In the genomic region with DNA sequence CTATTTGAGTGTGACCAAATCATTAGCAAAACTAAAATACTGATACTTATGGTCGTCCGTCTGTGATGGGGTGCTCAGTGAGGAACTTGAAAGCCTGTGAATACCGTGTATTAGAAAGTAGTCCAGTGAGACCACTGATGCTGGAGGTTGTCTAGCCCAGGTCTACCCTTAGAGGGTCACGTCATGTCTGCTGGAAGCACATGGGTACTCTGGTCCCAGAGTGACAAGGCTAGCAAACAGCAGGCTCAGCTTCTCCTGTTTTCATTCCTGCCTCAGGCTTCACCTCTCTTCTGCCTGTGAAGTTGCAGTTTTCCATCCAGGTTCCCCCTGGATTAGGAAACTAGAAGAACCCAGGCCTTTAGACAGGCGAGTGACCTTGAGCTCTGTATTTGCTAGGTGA, we compare ENCODE assay signal across 16 mouse cellular contexts.
DNase-seq lines count a peak whose midpoint lies in the region; ATAC-seq and TF ChIP-seq lines count a peak whose summit lies in the region.
"Had no signal": no experiment of that assay in that cellular context is flagged by ENCODE, and none has a peak within 500 bp of the region (broad histone marks: within the 10 kb centered on the region; RNA-seq: fewer than 3 reads in every experiment).

No protein-coding gene starts in this region.

- no peaks in the 10 kb centered on the region for H3K36me3 ChIP-seq in heart, postnatal 0 days (replicated peaks; ENCODE audit: control insufficient read depth, insufficient read depth, low read length)
- H3K36me3 ChIP-seq in heart, embryonic 11.5 days (ENCODE audit: control insufficient read depth, insufficient read depth, low read length), result no peaks in the 10 kb centered on the region
- H3K36me3 ChIP-seq in megakaryocyte, embryonic 14.5 days (replicated peaks; ENCODE audit: low read length), result peaks cover 55% of the 10 kb centered on the region
- no peaks in the 10 kb centered on the region for H3K36me3 ChIP-seq in forebrain, embryonic 12.5 days (replicated peaks)
- H3K36me3 ChIP-seq: embryonic facial prominence, embryonic 13.5 days; hindbrain, embryonic 10.5 days; midbrain, embryonic 12.5 days had no signal

- WGBS in heart, postnatal 0 days, result 71% methylated on average over 5 of the region's 5 CpGs
- WGBS in heart, embryonic 11.5 days (ENCODE audit: insufficient replicate concordance), result 79% methylated on average over 5 of the region's 5 CpGs
- 65% methylated on average over 5 of the region's 5 CpGs for WGBS in forebrain, embryonic 12.5 days

- H3K27me3 ChIP-seq in heart, postnatal 0 days (ENCODE audit: control insufficient read depth, insufficient read depth, low read length), result no peaks in the 10 kb centered on the region
- no peaks in the 10 kb centered on the region for H3K27me3 ChIP-seq in heart, embryonic 11.5 days (ENCODE audit: control insufficient read depth, insufficient read depth, low read length)
- no peaks in the 10 kb centered on the region for H3K27me3 ChIP-seq in megakaryocyte, embryonic 14.5 days (replicated peaks)
- no peaks in the 10 kb centered on the region for H3K27me3 ChIP-seq in forebrain, embryonic 12.5 days
- H3K27me3 ChIP-seq: embryonic facial prominence, embryonic 13.5 days; midbrain, embryonic 12.5 days had no signal

- no peak for TF ChIP-seq CTCF in heart, postnatal 0 days (IDR thresholded peaks at IDR 0.05; ENCODE audit: low read depth)

- no peak for ATAC-seq in heart, postnatal 0 days (ENCODE audit: insufficient read depth, low read depth)
- no peak for ATAC-seq in heart, embryonic 11.5 days (replicated peaks; ENCODE audit: insufficient number of reproducible peaks, low FRiP score, low TSS enrichment)
- ATAC-seq in megakaryocyte, adult 5-6 weeks (ENCODE audit: poor library complexity, severe bottlenecking), result no peak
- no peak for ATAC-seq in forebrain, embryonic 12.5 days (ENCODE audit: low FRiP score)
- ATAC-seq: forebrain, postnatal 0 days had no signal

- no peaks in the 10 kb centered on the region for H3K9me3 ChIP-seq in heart, postnatal 0 days (replicated peaks; ENCODE audit: control insufficient read depth, low read length)
- no peaks in the 10 kb centered on the region for H3K9me3 ChIP-seq in heart, embryonic 11.5 days (replicated peaks; ENCODE audit: control insufficient read depth, low read length)
- H3K9me3 ChIP-seq in megakaryocyte, embryonic 14.5 days, result no peaks in the 10 kb centered on the region
- no peaks in the 10 kb centered on the region for H3K9me3 ChIP-seq in forebrain, embryonic 12.5 days
- H3K9me3 ChIP-seq: embryonic facial prominence, embryonic 13.5 days; hindbrain, embryonic 10.5 days; midbrain, embryonic 12.5 days had no signal

- peak; percentile 79 for DNase-seq in heart, adult 11 months
- no peak for DNase-seq in heart, postnatal 25 days (ENCODE audit: low spot score)
- no peak for DNase-seq in heart, postnatal 0 days (ENCODE audit: low spot score)
- DNase-seq in frontal cortex, postnatal 36 days (ENCODE audit: low spot score in 2 of 2), result no peak
- DNase-seq: adrenal gland, postnatal 25 days; cerebellum, adult 9-10 months; forebrain, postnatal 0 days; right cerebral cortex, postnatal 14 days; thymus, postnatal 25 days had no signal

- H3K4me1 ChIP-seq in heart, postnatal 0 days (ENCODE audit: control insufficient read depth, insufficient read depth), result peaks cover 53% of the 10 kb centered on the region
- H3K4me1 ChIP-seq in heart, embryonic 11.5 days (ENCODE audit: control insufficient read depth, insufficient read depth, low read length), result peaks cover 36% of the 10 kb centered on the region
- H3K4me1 ChIP-seq in megakaryocyte, embryonic 14.5 days, result peaks cover 95% of the 10 kb centered on the region
- no peaks in the 10 kb centered on the region for H3K4me1 ChIP-seq in forebrain, embryonic 12.5 days
- H3K4me1 ChIP-seq: midbrain, embryonic 12.5 days had no signal

- no peak overlapping the region for H3K4me3 ChIP-seq in heart, postnatal 0 days (ENCODE audit: low read depth, low read length)
- H3K4me3 ChIP-seq in heart, embryonic 11.5 days (ENCODE audit: low read depth, low read length), result no peak overlapping the region
- H3K4me3 ChIP-seq in megakaryocyte, embryonic 14.5 days (replicated peaks), result peak overlapping the region; percentile 9
- H3K4me3 ChIP-seq in forebrain, embryonic 12.5 days (replicated peaks), result no peak overlapping the region
- H3K4me3 ChIP-seq: embryonic facial prominence, embryonic 13.5 days; hindbrain, embryonic 10.5 days; midbrain, embryonic 12.5 days had no signal

- intact Hi-C loops in heart, postnatal 25 days (cut with DNase I), result no loop called here

- H3K27ac ChIP-seq in heart, postnatal 0 days (ENCODE audit: low read depth), result peak overlapping the region; percentile 89; the same call in 1 of the 2 replicates
- no peak overlapping the region for H3K27ac ChIP-seq in heart, embryonic 11.5 days (ENCODE audit: low read depth, low read length)
- no peak overlapping the region for H3K27ac ChIP-seq in forebrain, embryonic 12.5 days
- H3K27ac ChIP-seq: embryonic facial prominence, embryonic 13.5 days; hindbrain, embryonic 10.5 days; midbrain, embryonic 12.5 days had no signal

- no peak for TF ChIP-seq EP300 in heart, postnatal 0 days (IDR thresholded peaks at IDR 0.05; ENCODE audit: low read depth)

- H3K4me2 ChIP-seq in heart, postnatal 0 days (ENCODE audit: low read depth, low read length), result no peak overlapping the region
- no peak overlapping the region for H3K4me2 ChIP-seq in heart, embryonic 11.5 days
- H3K4me2 ChIP-seq in forebrain, embryonic 12.5 days, result no peak overlapping the region
- H3K4me2 ChIP-seq: embryonic facial prominence, embryonic 13.5 days; midbrain, embryonic 12.5 days had no signal

- H3K9ac ChIP-seq in heart, postnatal 0 days (replicated peaks; ENCODE audit: low read depth, low read length), result no peak overlapping the region
- no peak overlapping the region for H3K9ac ChIP-seq in heart, embryonic 11.5 days (ENCODE audit: low read depth, low read length)
- no peak overlapping the region for H3K9ac ChIP-seq in forebrain, embryonic 12.5 days
- H3K9ac ChIP-seq: embryonic facial prominence, embryonic 13.5 days; forebrain, postnatal 0 days; midbrain, embryonic 12.5 days had no signal
